Mouse (Mus musculus) intestine, embryonic 16.5 days (tissue): ENCODE data around the gene Vav2. TPM values are rescaled to one million over a fixed set of nuclear protein-coding genes. Genes with fewer than 3 reads are reported as not detected.

Source experiments
- ATAC-seq: fragments of 200-750 bp; cut with Nextera tagmentation; 2 replicates; pipeline ENCODE4 v1.8.0; 2017; ENCODE audit warnings: moderate TSS enrichment, moderate library complexity
- H3K27ac ChIP-seq: fragments of 300-500 bp; sonication (generic); 2 replicates; pipeline ENCODE4 v1.5.1; 2014; ENCODE audit warnings: mild to moderate bottlenecking, low read length
- H3K27me3 ChIP-seq: fragments of 300-500 bp; sonication (generic); replicated peaks from 2 replicates; pipeline ENCODE4 v1.6.1; 2014; ENCODE audit warnings: low read length, control low read depth, mixed read lengths; ENCODE audit not compliant: control insufficient read depth, insufficient read depth
- H3K36me3 ChIP-seq: fragments of 300-500 bp; sonication (generic); 2 replicates; pipeline ENCODE4 v1.6.1; 2014; ENCODE audit warnings: low read length, control low read depth; ENCODE audit not compliant: control insufficient read depth, insufficient read depth
- H3K4me1 ChIP-seq: fragments of 300-500 bp; sonication (generic); 2 replicates; pipeline ENCODE4 v1.6.1; 2014; ENCODE audit warnings: low read length, control low read depth, mixed read lengths; ENCODE audit not compliant: control insufficient read depth, insufficient read depth
- H3K4me2 ChIP-seq: fragments of 300-500 bp; sonication (generic); 2 replicates; pipeline ENCODE4 v1.6.1; 2014; ENCODE audit warnings: low read depth, low read length, control low read depth
- H3K4me3 ChIP-seq: fragments of 300-500 bp; sonication (generic); 2 replicates; pipeline ENCODE4 v1.5.1; 2014; ENCODE audit warnings: mild to moderate bottlenecking, low read length
- H3K9ac ChIP-seq: fragments of 300-500 bp; sonication (generic); 2 replicates; pipeline ENCODE4 v1.6.1; 2014; ENCODE audit warnings: low read depth, low read length
- H3K9me3 ChIP-seq: fragments of 300-500 bp; sonication (generic); 2 replicates; pipeline ENCODE4 v1.6.1; 2016; ENCODE audit warnings: low read length, control low read depth; ENCODE audit not compliant: control insufficient read depth
- WGBS: fragments of 180-500 bp; shearing (Covaris S2); extraction: QIAGEN DNeasy Blood & Tissue Kit; methylation state at CpG from one replicate; pipeline ENCODE4 v1.1.7; 2014; 5-methylcytosine and 5-hydroxymethylcytosine counted together
- polyA plus RNA-seq: library from polyadenylated mRNA; unstranded; fragments of >200 nt; fragmentation: Nextera tagmentation; extraction: Ambion mirVana; gene quantifications from 2 replicates; pipeline ENCODE4 v1.2.1, GENCODE M21; 2015

Gene Vav2
- polyA plus RNA-seq, 1 experiment from 2014 or later: 4.8 TPM

GRCm38 (mm10) chr2:27415060-27415783 is 11.6 kb downstream of the Vav2 start:
- peaks cover 90% of the 10 kb centered on the region for H3K4me1 ChIP-seq
- ATAC-seq: no peak
- peak overlapping the region; percentile 67 for H3K27ac ChIP-seq
- WGBS: 48% methylated on average over 11 of the region's 11 CpGs
- no peaks in the 10 kb centered on the region for H3K9me3 ChIP-seq
- H3K4me3 ChIP-seq: no peak overlapping the region
- no peaks in the 10 kb centered on the region for H3K36me3 ChIP-seq
- H3K4me2 ChIP-seq: 0 out of 2 replicates have a peak overlapping the region, but pooled peaks have one; percentile 13
- H3K9ac ChIP-seq: no peak overlapping the region; the same call in 1 of the 2 replicates
- no peaks in the 10 kb centered on the region for H3K27me3 ChIP-seq

GRCm38 (mm10) chr2:27413936-27414657 is 12.7 kb downstream of the Vav2 start:
- WGBS: 21% methylated on average over 16 of the region's 16 CpGs
- peak overlapping the region; percentile 52 for H3K27ac ChIP-seq
- no peak overlapping the region for H3K4me3 ChIP-seq
- ATAC-seq: peak; percentile 43
- H3K9me3 ChIP-seq: no peaks in the 10 kb centered on the region
- H3K9ac ChIP-seq: peak overlapping the region; percentile 30; the same call in 1 of the 2 replicates
- peaks cover 81% of the 10 kb centered on the region for H3K4me1 ChIP-seq
- H3K4me2 ChIP-seq: peak overlapping the region; percentile 13; the same call in 1 of the 2 replicates
- no peaks in the 10 kb centered on the region for H3K36me3 ChIP-seq
- H3K27me3 ChIP-seq: no peaks in the 10 kb centered on the region

GRCm38 (mm10) chr2:27413582-27413935 is 13.3 kb downstream of the Vav2 start:
- Histone ChIP-seq H3K9me3 (no peaks in the 10 kb centered on the region), H3K4me3 (no peak overlapping the region), H3K27ac (peak overlapping the region; percentile 52; the same call in 1 of the 2 replicates), H3K4me1 (peaks cover 76% of the 10 kb centered on the region), H3K36me3 (no peaks in the 10 kb centered on the region), H3K4me2 (no peak overlapping the region; the same call in 1 of the 2 replicates), H3K27me3 (no peaks in the 10 kb centered on the region), H3K9ac (peak overlapping the region; percentile 30; the same call in 1 of the 2 replicates)
- 42% methylated on average over 2 of the region's 2 CpGs for WGBS
- no peak for ATAC-seq

GRCm38 (mm10) chr2:27412245-27412800 is 14.5 kb downstream of the Vav2 start:
- H3K27ac ChIP-seq: peak overlapping the region; percentile 77
- no peaks in the 10 kb centered on the region for H3K9me3 ChIP-seq
- no peak overlapping the region for H3K4me3 ChIP-seq
- WGBS: 15% methylated on average over 7 of the region's 7 CpGs
- H3K4me2 ChIP-seq: peak overlapping the region; percentile 20
- H3K4me1 ChIP-seq: peaks cover 67% of the 10 kb centered on the region
- H3K27me3 ChIP-seq: no peaks in the 10 kb centered on the region
- H3K9ac ChIP-seq: peak overlapping the region; percentile 30
- ATAC-seq: no peak
- no peaks in the 10 kb centered on the region for H3K36me3 ChIP-seq

GRCm38 (mm10) chr2:27411688-27412174 is 15.1 kb downstream of the Vav2 start:
- Histone ChIP-seq H3K27ac (peak overlapping the region; percentile 77), H3K9me3 (no peaks in the 10 kb centered on the region), H3K27me3 (no peaks in the 10 kb centered on the region), H3K4me1 (peaks cover 65% of the 10 kb centered on the region), H3K36me3 (no peaks in the 10 kb centered on the region), H3K4me3 (no peak overlapping the region), H3K9ac (no peak overlapping the region), H3K4me2 (0 out of 2 replicates have a peak overlapping the region, but pooled peaks have one; percentile 10)
- 13% methylated on average over 8 of the region's 8 CpGs for WGBS
- peak; percentile 71 for ATAC-seq

- Histone ChIP-seq H3K9me3 (no peaks in the 10 kb centered on the region), H3K4me2 (no peak overlapping the region), H3K27me3 (no peaks in the 10 kb centered on the region), H3K4me3 (no peak overlapping the region), H3K27ac (no peak overlapping the region), H3K36me3 (no peaks in the 10 kb centered on the region), H3K4me1 (peaks cover 57% of the 10 kb centered on the region), H3K9ac (no peak overlapping the region)
- 82% methylated on average over 6 of the region's 6 CpGs for WGBS
- no peak for ATAC-seq
These were observed 16.2 kb downstream of the Vav2 start for GRCm38 (mm10) chr2:27410518-27411140.

GRCm38 (mm10) chr2:27408194-27408593 is 18.6 kb downstream of the Vav2 start:
- H3K4me2 ChIP-seq: no peak overlapping the region
- H3K27me3 ChIP-seq: no peaks in the 10 kb centered on the region
- H3K4me1 ChIP-seq: peaks cover 59% of the 10 kb centered on the region
- no peak overlapping the region for H3K27ac ChIP-seq
- WGBS: 69% methylated on average over 3 of the region's 3 CpGs
- H3K9ac ChIP-seq: no peak overlapping the region
- no peaks in the 10 kb centered on the region for H3K9me3 ChIP-seq
- no peak for ATAC-seq
- no peak overlapping the region for H3K4me3 ChIP-seq
- H3K36me3 ChIP-seq: no peaks in the 10 kb centered on the region

- Histone ChIP-seq H3K4me3 (no peak overlapping the region), H3K9me3 (no peaks in the 10 kb centered on the region), H3K4me1 (peaks cover 49% of the 10 kb centered on the region), H3K27me3 (no peaks in the 10 kb centered on the region), H3K9ac (no peak overlapping the region), H3K27ac (no peak overlapping the region), H3K4me2 (no peak overlapping the region), H3K36me3 (no peaks in the 10 kb centered on the region)
- WGBS: 73% methylated on average over 5 of the region's 5 CpGs
- ATAC-seq: no peak
These were observed 19.9 kb downstream of the Vav2 start for GRCm38 (mm10) chr2:27406928-27407327.
